Mouse (Mus musculus): Measurements from ENCODE around the gene Cdk15.

Gene Cdk15

DNA sequence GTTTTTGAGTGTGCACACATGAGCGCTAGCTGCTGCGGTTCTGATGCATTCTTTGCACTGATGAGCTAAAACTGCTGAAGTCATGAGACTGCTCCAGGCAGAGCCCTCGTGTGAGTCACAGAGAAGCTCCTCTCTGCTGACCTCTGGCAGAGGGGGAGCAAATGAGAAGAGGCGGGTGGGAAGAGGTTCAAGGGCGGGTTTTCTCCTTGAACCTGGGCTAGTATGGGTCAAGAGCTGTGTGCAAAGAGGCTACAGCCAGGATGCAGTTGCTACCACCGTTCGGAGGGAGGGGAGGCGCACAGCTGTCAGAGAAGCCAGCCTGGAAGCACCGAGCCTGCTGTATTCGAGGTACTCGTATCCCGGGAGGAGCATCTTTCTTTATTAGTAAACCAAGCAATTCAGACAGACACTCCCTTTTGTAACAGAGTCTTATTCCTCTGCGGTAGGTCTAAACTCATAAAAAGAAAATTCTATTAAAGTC is at the start of gene Cdk15:
Gene Cdk15 (plus strand): TSS at position 156 of the 481 bp plus-strand sequence.
- TF ChIP-seq GATA4 (IDR thresholded peaks at IDR 0.05; ENCODE audit: insufficient replicate concordance, low read length) = no peak

DNA sequence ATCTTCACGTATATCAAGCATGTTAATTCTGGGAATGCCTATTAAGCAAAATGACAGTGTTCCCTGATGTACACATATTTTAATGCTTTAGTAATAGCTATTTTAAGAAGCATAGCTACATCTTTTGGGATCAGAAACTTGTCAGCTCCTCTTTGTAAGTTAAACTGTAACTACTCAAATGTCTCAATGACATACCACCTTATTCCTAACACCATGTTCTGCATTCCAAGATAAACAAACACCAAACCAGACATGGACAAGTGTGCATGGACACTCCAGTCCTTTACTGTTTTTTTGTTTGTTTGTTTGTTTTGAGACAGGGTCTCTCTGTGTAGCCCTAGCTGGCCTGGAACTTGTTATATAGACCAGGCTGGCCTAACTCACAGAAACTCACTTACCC is 48.4 kb upstream of the Cdk15 start:
- no peak for TF ChIP-seq GATA4 (IDR thresholded peaks at IDR 0.05; ENCODE audit: insufficient replicate concordance, low read length)

DNA sequence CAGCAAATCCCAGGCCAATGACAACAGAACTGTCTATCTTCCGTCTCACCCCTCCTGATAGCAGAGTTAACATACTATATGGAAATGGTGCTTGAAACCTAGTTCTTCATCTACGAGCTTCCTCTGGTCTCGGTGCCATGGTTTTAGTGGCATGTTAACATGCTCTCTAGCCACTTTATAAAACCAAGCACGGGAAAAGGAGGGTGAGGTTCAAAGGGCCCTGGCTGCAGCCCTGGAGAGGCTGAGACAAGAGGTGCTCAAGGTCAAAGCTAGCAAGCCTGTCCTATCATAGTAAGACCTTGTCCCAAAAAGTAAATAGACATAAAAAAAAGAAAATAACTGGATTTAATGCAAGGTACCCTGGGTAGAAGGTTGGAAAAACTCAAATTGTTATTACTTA is 45.1 kb upstream of the Cdk15 start:
- no peak for TF ChIP-seq GATA4 (IDR thresholded peaks at IDR 0.05; ENCODE audit: insufficient replicate concordance, low read length)

DNA sequence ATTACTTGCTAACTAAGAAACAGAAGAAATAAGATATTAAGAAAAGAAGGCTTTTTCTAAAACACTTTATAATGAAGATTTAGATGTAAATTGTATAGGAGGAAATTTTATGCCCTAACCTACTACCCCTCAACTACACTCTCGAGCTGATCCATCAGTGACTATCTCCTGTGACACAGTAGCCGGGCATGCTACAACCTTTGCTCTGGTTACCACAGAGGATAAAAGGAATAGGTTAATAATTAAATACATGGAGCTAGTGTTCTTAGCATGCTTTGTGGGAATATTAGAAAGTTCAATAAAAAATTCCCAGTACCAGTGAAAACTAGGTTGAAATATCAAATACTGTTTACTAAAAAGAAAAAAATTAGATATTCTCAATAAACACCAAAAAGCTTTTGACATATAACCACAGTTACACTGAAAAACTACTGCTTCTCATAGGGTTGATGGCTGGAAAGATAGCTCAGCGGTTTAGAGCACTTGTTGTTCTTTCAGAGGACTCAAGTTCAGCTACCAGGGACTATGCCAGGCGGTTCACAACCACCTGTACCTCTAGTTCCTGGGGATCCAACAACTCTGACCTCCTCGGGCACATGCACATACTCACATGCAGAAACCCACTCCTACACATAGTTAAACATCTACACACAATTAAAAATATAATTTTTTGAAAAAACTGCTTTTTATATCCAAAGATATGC is 44.5 kb upstream of the Cdk15 start:
- TF ChIP-seq GATA4 (IDR thresholded peaks at IDR 0.05; ENCODE audit: insufficient replicate concordance, low read length) = peak; percentile 73; the same call in 1 of the 2 replicates

DNA sequence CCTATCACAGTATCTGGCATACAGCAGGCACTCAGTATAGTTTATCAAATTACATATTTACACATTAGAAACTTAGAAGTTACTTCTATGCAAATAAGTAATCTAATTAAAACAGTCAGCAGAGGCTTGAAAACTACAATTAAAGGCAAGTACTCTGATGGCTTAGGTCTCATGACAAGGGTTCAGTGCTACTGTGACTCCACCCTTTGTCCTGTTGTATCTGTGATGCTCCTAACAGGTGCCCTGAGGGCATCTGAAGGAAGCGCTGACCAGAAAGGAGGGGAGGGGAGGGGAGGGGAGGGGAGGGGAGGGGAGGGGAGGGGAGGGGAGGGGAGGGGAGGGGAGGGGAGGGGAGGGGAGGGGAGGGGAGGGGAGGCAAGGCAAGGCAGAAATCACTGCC is 43.8 kb upstream of the Cdk15 start:
- TF ChIP-seq GATA4 (IDR thresholded peaks at IDR 0.05; ENCODE audit: insufficient replicate concordance, low read length) = no peak

DNA sequence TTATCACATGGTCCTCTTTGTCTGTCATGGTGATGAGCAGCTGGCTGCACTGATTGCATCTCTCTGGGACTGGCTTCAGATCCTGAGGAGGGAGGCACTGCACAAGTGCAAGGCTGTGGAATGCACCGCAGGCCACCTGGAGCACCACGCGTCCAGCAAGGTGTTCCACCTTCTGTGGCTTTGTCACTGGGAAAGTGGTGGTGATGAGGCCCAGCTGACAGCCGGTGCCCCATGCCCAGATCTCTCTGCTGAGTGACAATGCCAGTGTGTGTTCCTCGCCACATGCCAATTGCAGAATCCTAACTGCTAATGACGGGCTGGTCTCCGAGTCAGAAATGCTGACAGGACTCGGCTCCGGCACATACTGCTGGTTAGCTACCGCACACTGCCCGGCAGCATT is 41.3 kb upstream of the Cdk15 start:
- TF ChIP-seq GATA4 (IDR thresholded peaks at IDR 0.05; ENCODE audit: insufficient replicate concordance, low read length) = no peak

DNA sequence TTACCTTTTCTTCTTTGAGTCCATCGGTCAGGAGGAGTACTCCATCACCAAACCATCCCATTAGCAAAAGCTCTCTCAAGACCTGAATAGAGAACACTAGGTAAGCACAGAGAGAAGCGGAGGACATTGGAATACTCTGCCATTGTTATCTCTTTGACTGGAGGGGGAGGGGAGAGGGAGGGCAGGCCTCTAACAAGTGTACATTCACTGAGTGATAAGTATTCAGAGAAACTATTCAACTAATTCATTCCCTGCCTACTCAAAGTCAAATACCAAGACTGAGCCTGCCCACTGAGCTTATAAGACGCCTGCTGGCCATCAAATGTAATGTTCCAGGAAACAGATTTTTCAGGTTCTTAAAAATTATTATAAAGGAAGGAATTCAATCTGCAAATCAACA is 36.3 kb upstream of the Cdk15 start:
- no peak for TF ChIP-seq GATA4 (IDR thresholded peaks at IDR 0.05; ENCODE audit: insufficient replicate concordance, low read length)

DNA sequence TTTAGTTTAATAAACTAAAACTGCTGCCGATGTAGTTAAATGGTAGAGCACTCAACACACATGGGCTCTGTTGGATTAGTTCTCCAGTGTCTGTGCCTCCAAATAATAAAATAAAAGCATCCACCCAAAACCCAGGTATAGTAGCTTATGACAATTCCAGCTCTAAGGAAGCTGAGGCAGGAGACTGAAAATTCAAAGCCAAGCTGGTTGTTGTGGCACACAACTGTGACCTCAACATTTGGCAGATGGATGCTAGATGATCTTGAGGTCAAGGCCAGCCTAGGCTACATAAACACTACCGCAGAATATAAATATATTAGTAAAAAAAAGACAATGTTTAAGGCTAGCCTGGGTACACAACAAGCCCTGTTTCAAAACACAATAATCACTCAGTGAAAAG is 35.1 kb upstream of the Cdk15 start:
- TF ChIP-seq GATA4 (IDR thresholded peaks at IDR 0.05; ENCODE audit: insufficient replicate concordance, low read length) = no peak

DNA sequence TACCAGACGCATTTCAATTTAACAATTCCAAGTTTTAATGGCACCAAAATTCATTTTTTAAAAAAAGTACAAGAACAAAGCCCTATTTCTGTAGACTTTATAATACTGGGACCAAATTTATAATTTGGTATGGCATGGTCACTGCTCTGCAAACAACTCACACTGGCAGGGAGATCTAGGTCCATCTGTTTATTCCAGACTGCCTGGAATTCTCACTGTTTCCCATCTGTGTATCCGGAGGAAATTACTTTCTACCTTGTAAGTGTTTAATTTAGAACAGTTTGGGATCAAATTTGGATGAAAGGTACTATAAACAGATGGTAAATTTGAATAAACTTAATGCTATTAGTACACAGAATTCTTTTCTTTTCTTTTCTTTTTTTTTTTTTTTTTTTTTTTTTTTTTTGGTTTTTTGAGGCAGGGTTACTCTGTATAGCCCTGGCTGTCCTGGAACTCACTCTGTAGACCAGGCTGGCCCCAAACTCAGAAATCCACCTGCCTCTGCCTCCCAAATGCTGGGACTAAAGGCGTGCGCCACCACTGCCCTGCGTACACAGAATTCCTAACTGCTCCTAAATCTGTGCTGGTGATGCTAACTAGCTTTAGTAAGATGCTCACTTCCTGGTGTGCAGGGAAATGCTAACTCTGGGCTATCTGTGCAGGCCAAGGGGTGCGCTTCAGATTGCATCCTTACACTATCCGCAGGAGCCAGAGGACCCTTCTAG is 34.4 kb upstream of the Cdk15 start:
- no peak for TF ChIP-seq GATA4 (IDR thresholded peaks at IDR 0.05; ENCODE audit: insufficient replicate concordance, low read length)

DNA sequence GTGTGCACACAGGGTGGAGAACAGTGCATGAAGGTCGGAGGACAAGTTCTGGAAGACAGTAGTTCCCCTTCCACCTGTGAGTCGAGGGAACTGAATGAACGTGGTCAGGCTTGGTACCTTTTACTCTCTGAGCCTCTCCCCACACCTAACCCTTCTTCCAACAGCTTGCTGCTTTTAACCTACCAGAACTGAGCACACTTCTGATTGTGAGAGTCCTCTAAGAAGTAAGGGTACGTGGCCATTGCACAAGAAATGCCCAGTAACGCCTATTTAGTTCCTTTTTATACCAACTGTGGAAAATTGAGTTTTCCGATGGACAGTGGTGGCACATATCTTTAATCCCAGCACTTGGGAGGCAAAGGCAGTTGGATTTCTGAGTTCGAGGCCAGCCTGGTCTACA is 28.2 kb upstream of the Cdk15 start:
- TF ChIP-seq GATA4 (IDR thresholded peaks at IDR 0.05; ENCODE audit: insufficient replicate concordance, low read length) = no peak

DNA sequence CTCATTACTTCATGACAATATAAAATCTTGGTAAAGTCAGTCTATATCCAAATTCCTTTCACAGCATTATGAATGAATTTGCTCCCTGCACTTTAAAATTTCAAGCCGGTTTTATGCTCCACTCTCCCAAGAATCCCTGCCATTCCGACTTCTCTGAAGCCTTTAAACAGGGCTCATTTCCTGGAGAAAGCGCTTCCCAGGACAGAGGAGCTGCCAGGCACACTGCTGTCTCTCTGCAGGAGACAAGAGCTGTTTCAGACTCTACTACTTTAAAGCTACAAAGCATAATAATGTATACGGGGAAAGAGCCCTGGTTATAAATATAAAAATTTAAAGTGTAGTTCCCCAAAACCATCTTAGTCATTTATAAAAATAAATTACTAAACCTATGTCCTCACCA is 27.5 kb upstream of the Cdk15 start:
- TF ChIP-seq GATA4 (IDR thresholded peaks at IDR 0.05; ENCODE audit: insufficient replicate concordance, low read length) = no peak

DNA sequence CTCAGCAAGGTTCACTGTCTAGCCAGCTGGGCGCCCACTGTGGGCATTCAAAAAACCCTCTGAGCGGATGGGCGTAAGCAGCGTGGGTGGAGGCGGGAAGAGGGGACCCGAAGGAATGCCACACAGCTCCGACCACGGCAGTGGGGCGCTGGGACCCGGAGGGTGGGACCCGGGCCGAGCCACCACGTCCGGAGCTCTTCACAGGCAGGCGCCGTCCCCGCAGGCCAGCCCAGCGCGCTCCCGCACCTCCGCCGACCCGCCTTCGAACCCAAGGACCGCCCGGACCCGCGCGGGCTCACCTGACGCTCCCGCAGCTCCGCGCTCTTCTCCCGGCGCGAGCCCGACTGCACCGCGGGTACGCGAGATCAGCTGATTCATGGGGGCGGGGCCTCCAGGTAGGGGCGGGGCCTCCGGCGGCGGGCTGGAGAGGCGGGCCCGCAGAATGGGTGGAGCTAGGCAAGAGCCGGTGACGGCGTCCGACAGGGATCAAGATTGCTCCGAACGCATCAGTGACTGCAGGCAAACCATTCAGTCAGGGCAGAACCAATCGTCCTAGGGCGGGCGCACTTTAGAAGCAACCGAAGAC is 19.8 kb upstream of the Cdk15 start, which contains the start of gene Als2:
Gene Als2 (minus strand): TSS at position 376 of the 586 bp plus-strand sequence.
- TF ChIP-seq GATA4 (IDR thresholded peaks at IDR 0.05; ENCODE audit: insufficient replicate concordance, low read length) = peak; percentile 42; the same call in 1 of the 2 replicates

DNA sequence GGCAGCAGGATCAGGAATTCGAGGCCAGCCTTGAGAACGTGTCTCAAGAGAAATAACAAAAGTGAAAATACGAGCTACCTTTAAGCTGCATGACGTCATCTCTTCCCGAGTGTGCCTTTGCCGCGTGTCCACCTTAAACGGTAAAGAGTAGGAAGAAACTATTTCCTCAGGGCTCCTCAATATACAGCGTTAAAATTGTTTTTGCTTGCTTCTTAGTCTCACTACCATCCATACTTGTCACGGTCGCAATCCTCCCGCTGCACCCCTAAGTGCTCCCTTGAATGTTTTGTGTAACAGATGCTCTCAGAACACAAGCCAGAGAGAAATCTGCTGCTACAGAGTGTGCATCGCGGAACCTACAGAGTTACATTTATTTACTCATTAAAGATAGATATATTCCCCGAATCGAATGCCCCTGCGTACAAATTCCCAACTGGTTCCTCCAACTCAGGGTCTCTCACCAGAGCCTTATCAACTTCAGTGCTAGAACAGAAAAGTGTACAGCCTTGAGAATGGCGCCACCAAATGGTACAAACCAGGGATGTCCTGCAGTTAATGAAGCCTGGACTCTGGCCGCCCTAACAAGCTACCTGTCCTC is 19.0 kb upstream of the Cdk15 start:
- peak; percentile 37; the same call in 1 of the 2 replicates for TF ChIP-seq GATA4 (IDR thresholded peaks at IDR 0.05; ENCODE audit: insufficient replicate concordance, low read length)

DNA sequence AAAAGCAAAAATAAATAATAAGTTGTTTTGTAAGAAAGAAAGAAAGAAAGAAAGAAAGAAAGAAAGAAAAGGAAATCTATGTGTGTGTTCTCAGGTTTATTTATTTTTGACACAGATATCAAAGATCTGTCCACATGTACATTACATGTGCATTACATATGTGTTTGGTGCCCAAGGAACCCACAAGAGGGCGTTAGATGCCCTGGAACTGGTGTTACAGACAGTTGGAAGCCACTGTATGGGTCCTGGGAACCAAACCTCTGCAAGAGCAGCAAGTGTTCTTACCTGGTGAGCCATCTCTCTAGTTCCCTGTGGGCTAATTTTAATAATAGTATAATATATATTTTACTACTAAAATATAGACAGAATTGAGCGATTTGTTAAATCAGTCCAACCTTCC is 12.9 kb upstream of the Cdk15 start:
- TF ChIP-seq GATA4 (IDR thresholded peaks at IDR 0.05; ENCODE audit: insufficient replicate concordance, low read length) = no peak

DNA sequence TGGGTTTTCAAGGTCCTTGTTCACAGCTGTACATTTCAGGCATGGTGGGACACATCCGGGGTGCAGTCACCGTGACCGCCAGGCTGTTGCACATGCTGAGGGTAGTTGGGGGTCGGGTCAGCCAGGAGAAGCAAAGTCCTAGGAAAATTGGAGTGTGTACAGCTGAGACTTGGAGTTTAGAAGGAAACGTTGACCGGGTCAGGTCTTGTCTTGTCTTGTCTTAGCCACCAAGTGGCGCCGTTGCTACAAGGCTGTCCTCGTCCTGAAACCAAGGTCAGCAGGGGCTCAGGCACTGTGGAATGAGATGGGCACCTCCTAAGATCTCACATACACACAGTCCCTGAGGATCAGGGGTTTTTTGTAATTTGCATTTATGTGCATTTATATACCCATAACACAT is 9.1 kb upstream of the Cdk15 start:
- TF ChIP-seq GATA4 (IDR thresholded peaks at IDR 0.05; ENCODE audit: insufficient replicate concordance, low read length) = no peak

DNA sequence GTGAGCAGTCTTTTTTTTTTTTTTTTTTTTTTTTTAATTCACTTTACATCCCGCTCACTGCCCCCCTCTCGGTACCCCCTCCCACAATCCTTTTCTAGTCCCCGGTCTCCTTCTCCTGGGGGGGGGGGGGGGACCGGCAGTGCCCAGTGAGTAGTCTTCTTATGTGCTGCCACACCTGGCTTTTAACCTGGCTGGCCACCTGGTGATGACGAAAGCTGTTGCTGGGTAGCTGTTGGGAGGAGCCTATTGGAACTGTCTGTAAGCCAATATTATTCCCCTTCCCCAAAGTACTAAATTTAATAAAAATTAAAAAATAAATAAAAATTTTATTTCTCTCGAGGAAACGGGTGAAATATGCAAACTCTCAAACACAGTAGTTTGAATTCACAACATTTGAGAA is 3.9 kb upstream of the Cdk15 start:
- TF ChIP-seq GATA4 (IDR thresholded peaks at IDR 0.05; ENCODE audit: insufficient replicate concordance, low read length) = no peak
